Mouse (Mus musculus): ENCODE measurements at regions not wholly inside any gene's neighbourhood (a gene's known extent, or its start where the extent isn't known, plus 50 kb on each side); places are given as distances from the start of the nearest gene placed in this dataset.
"Not testable (repeated sequence)": the region's sequence is repeated elsewhere in the genome, so short reads cannot be mapped to it uniquely, and the experiment has no call there.

- Histone ChIP-seq H3K4me3 (replicated peaks) (no peak overlapping the region), H3K9ac (no peak overlapping the region), H3K36me3 (replicated peaks) (no peaks in the 10 kb centered on the region), H3K27me3 (peaks cover 42% of the 10 kb centered on the region), H3K4me2 (no peak overlapping the region), H3K9me3 (replicated peaks) (no peaks in the 10 kb centered on the region), H3K4me1 (replicated peaks) (no peaks in the 10 kb centered on the region), H3K27ac (replicated peaks) (no peak overlapping the region)
- 4% methylated on average over 33 of the region's 33 CpGs for WGBS (ENCODE audit: insufficient replicate concordance)
- ATAC-seq (ENCODE audit: insufficient read depth): no peak
Measured at GRCm38 (mm10) chr12:104637046-104638032, 114.4 kb downstream of the Dicer1 start.

DNA sequence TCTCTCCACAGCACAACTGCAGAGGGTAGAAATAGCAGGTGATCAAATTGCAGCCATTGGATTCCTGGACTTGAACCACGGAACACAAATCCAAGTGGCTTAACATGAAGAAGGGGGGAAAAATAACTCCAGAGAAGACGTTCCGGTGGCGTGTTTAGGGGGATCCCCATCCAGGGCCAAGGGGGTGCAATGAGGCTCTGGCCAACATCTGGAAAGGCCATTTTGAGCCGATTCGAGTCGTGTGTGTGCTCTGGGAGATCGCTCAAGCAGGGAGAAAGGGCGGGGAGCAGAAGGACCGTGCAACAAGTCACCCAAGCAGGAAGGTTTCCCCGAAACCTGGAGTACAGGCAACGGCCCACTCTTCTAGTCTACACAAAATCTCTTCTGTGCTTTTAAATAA is 115.3 kb downstream of the Dicer1 start:
- WGBS (ENCODE audit: insufficient replicate concordance): 45% methylated on average over 12 of the region's 12 CpGs
- no peak overlapping the region for H3K4me3 ChIP-seq (replicated peaks)
- H3K27ac ChIP-seq (replicated peaks): no peak overlapping the region
- no peaks in the 10 kb centered on the region for H3K9me3 ChIP-seq (replicated peaks)
- no peaks in the 10 kb centered on the region for H3K36me3 ChIP-seq (replicated peaks)
- peaks cover 42% of the 10 kb centered on the region for H3K27me3 ChIP-seq
- no peak overlapping the region for H3K9ac ChIP-seq
- ATAC-seq (ENCODE audit: insufficient read depth): no peak
- H3K4me2 ChIP-seq: no peak overlapping the region
- no peaks in the 10 kb centered on the region for H3K4me1 ChIP-seq (replicated peaks)

- H3K36me3 ChIP-seq (replicated peaks): no peaks in the 10 kb centered on the region
- ATAC-seq (ENCODE audit: insufficient read depth): no peak
- H3K4me2 ChIP-seq: no peak overlapping the region
Measured at GRCm38 (mm10) chr12:104634818-104635217, 116.9 kb downstream of the Dicer1 start.

DNA sequence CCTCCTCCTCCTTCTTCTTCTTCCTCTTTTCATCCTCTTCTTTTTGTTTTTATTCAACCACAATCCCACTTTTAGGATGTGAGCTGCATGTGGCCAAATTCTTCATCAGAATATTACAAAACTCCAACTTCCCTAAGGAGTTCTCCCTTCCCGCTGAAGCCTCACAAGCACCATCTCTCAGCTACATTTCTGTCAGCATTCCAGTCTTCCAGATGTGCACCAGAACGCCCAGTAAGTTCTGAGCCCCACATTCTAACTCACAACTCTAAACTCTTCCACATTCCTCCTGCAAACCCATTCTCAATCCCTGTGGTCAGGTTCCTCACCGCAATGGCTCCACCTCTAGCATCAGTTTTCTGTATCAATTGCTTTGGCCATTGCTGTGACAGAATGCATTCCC is 121.2 kb downstream of the Dicer1 start:
- H3K9ac ChIP-seq: no peak overlapping the region
- H3K27me3 ChIP-seq: peaks cover 4% of the 10 kb centered on the region; the same call in 1 of the 2 replicates
- 71% methylated on average over 3 of the region's 3 CpGs for whole genome bisulfite sequencing (ENCODE audit: insufficient replicate concordance)
- H3K36me3 ChIP-seq (replicated peaks): no peaks in the 10 kb centered on the region
- H3K4me1 ChIP-seq (replicated peaks): no peaks in the 10 kb centered on the region
- no peak overlapping the region for H3K4me3 ChIP-seq (replicated peaks)
- H3K9me3 ChIP-seq (replicated peaks): no peaks in the 10 kb centered on the region
- no peak overlapping the region for H3K4me2 ChIP-seq
- no peak overlapping the region for H3K27ac ChIP-seq (replicated peaks)
- no peak for ATAC-seq (ENCODE audit: insufficient read depth)

More at GRCm38 (mm10) chr12:104634818-104635217, 116.9 kb downstream of the Dicer1 start:
- Histone ChIP-seq H3K27me3 (peaks cover 42% of the 10 kb centered on the region), H3K27ac (replicated peaks) (no peak overlapping the region), H3K9me3 (replicated peaks) (no peaks in the 10 kb centered on the region), H3K4me3 (replicated peaks) (no peak overlapping the region), H3K9ac (no peak overlapping the region), H3K4me1 (replicated peaks) (no peaks in the 10 kb centered on the region)
- WGBS (ENCODE audit: insufficient replicate concordance): 66% methylated on average over 10 of the region's 10 CpGs

DNA sequence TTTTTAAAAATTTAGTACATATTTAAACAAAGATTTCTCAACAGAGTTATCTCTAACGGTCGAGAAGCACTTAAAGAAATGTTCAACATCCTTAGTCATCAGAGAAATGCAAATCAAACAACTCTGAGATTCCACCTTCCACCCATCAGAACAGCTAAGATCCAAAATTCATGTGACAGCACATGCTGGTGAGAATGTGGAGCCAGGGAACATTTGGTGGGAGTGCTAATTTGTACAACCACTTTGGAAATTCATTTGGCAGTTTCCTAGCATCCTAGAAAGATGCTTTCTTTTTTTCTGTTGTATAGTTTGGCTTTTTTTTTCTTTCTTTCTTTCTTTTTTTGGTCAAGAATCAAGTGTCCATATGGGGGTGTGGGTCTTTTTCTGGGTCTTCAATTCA is 122.3 kb downstream of the Dicer1 start:
- Histone ChIP-seq H3K4me1 (replicated peaks) (no peaks in the 10 kb centered on the region), H3K4me3 (replicated peaks) (no peak overlapping the region), H3K9ac (no peak overlapping the region), H3K27me3 (no peaks in the 10 kb centered on the region), H3K27ac (replicated peaks) (no peak overlapping the region), H3K9me3 (replicated peaks) (no peaks in the 10 kb centered on the region), H3K4me2 (no peak overlapping the region), H3K36me3 (replicated peaks) (no peaks in the 10 kb centered on the region)
- WGBS (ENCODE audit: insufficient replicate concordance): 71% methylated on average over 2 of the region's 2 CpGs
- ATAC-seq (ENCODE audit: insufficient read depth): no peak

- Histone ChIP-seq H3K4me1 (replicated peaks) (no peaks in the 10 kb centered on the region), H3K36me3 (replicated peaks) (no peaks in the 10 kb centered on the region), H3K27me3 (no peaks in the 10 kb centered on the region), H3K27ac (replicated peaks) (no peak overlapping the region), H3K4me2 (no peak overlapping the region), H3K4me3 (replicated peaks) (no peak overlapping the region), H3K9me3 (replicated peaks) (no peaks in the 10 kb centered on the region), H3K9ac (no peak overlapping the region)
- 58% methylated on average over 5 of the region's 5 CpGs for WGBS (ENCODE audit: insufficient replicate concordance)
- no peak for ATAC-seq (ENCODE audit: insufficient read depth)
Measured at GRCm38 (mm10) chr12:104626054-104626453, 125.7 kb downstream of the Dicer1 start.

DNA sequence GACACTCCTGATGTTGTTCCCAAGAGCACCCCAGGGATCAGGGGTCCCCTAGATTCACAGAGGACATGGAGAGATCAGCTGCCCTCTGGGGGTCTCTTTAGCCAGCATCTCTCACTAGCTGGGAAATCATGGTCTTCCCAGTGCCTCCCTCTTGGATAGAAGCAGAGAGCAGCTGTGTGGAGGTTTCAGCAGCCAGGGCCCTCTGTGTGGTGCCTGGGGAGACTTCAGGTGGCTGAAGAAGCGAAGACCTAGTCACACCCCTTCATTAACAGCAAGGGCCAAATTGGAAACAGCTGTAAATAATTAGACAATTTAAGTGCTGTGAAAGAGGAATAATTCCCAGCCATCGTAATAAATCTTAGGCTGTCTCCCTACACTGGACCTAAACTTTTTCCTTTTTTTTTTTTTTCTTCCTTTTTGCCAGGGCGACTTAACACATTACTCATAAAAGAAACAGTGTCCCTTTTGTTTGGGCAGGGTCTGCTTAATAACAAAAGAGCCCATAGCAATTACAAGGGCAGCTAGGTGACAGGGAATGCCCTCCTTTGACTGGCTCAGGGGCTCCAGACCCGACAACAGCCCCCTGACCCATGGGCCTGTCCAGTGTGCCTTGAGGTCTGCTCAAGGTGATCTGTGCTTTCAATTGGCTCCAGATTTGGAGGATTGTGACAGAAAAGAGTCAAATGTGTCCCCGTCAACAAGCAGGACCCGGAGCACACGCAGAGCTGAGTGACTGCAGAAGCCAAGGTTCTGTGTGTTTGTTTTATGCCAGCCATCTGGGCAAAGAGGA is 127.7 kb downstream of the Dicer1 start:
- H3K27ac ChIP-seq (replicated peaks): no peak overlapping the region
- H3K36me3 ChIP-seq (replicated peaks): no peaks in the 10 kb centered on the region
- H3K4me1 ChIP-seq (replicated peaks): no peaks in the 10 kb centered on the region
- H3K4me3 ChIP-seq (replicated peaks): no peak overlapping the region
- no peaks in the 10 kb centered on the region for H3K27me3 ChIP-seq
- no peak for ATAC-seq (ENCODE audit: insufficient read depth)
- no peak overlapping the region for H3K4me2 ChIP-seq
- H3K9me3 ChIP-seq (replicated peaks): no peaks in the 10 kb centered on the region
- H3K9ac ChIP-seq: no peak overlapping the region
- WGBS (ENCODE audit: insufficient replicate concordance): 48% methylated on average over 7 of the region's 7 CpGs

- WGBS (ENCODE audit: insufficient replicate concordance): 13% methylated on average over 17 of the region's 17 CpGs
- no peak for ATAC-seq (ENCODE audit: insufficient read depth)
- H3K27me3 ChIP-seq: no peaks in the 10 kb centered on the region
- no peaks in the 10 kb centered on the region for H3K4me1 ChIP-seq (replicated peaks)
- no peaks in the 10 kb centered on the region for H3K36me3 ChIP-seq (replicated peaks)
- H3K4me2 ChIP-seq: peak overlapping the region; percentile 23
- no peak overlapping the region for H3K4me3 ChIP-seq (replicated peaks)
- no peaks in the 10 kb centered on the region for H3K9me3 ChIP-seq (replicated peaks)
- no peak overlapping the region for H3K9ac ChIP-seq
- H3K27ac ChIP-seq (replicated peaks): no peak overlapping the region
Measured at GRCm38 (mm10) chr12:104617111-104617725, 134.5 kb downstream of the Dicer1 start.

- no peak overlapping the region for H3K4me2 ChIP-seq
- H3K4me3 ChIP-seq (replicated peaks): no peak overlapping the region
- WGBS (ENCODE audit: insufficient replicate concordance): 51% methylated on average over 8 of the region's 8 CpGs
- no peak for ATAC-seq (ENCODE audit: insufficient read depth)
- H3K4me1 ChIP-seq (replicated peaks): no peaks in the 10 kb centered on the region
- no peaks in the 10 kb centered on the region for H3K36me3 ChIP-seq (replicated peaks)
- H3K27me3 ChIP-seq: no peaks in the 10 kb centered on the region
- no peak overlapping the region for H3K9ac ChIP-seq
- no peak overlapping the region for H3K27ac ChIP-seq (replicated peaks)
- no peaks in the 10 kb centered on the region for H3K9me3 ChIP-seq (replicated peaks)
Measured at GRCm38 (mm10) chr12:104614240-104614639, 137.5 kb downstream of the Dicer1 start.

- Histone ChIP-seq H3K27ac (replicated peaks) (no peak overlapping the region), H3K36me3 (replicated peaks) (no peaks in the 10 kb centered on the region), H3K9me3 (replicated peaks) (no peaks in the 10 kb centered on the region), H3K27me3 (no peaks in the 10 kb centered on the region), H3K4me1 (replicated peaks) (no peaks in the 10 kb centered on the region), H3K9ac (no peak overlapping the region), H3K4me2 (no peak overlapping the region), H3K4me3 (replicated peaks) (no peak overlapping the region)
- ATAC-seq (ENCODE audit: insufficient read depth): no peak
- 72% methylated on average over 19 of the region's 19 CpGs for WGBS (ENCODE audit: insufficient replicate concordance)
Measured at GRCm38 (mm10) chr12:104609767-104610166, 136.6 kb upstream of the Gsc start.

- H3K27ac ChIP-seq (replicated peaks); H3K27me3 ChIP-seq; H3K9me3 ChIP-seq (replicated peaks); ATAC-seq (ENCODE audit: insufficient read depth); H3K4me1 ChIP-seq (replicated peaks); H3K4me3 ChIP-seq (replicated peaks); H3K4me2 ChIP-seq; H3K9ac ChIP-seq; H3K36me3 ChIP-seq (replicated peaks): not testable (repeated sequence)
- WGBS (ENCODE audit: insufficient replicate concordance): 55% methylated on average over 4 of the region's 4 CpGs
Measured at GRCm38 (mm10) chr12:104608956-104609355, 135.8 kb upstream of the Gsc start.

Data from liver, embryonic 15.5 days (tissue).